Mouse (Mus musculus) fibroblast of lung, adult 2 months (primary cell): ENCODE results near the gene Ccdc58.
"Not testable (repeated sequence)": the region's sequence is repeated elsewhere in the genome, so short reads cannot be mapped to it uniquely, and the experiment has no call there.

Source experiments
- DNase-seq: peaks from one replicate; pipeline ENCODE4 v3.0.0-alpha.2; 2011; ENCODE audit warnings: low read depth

The Ccdc58 gene

DNA sequence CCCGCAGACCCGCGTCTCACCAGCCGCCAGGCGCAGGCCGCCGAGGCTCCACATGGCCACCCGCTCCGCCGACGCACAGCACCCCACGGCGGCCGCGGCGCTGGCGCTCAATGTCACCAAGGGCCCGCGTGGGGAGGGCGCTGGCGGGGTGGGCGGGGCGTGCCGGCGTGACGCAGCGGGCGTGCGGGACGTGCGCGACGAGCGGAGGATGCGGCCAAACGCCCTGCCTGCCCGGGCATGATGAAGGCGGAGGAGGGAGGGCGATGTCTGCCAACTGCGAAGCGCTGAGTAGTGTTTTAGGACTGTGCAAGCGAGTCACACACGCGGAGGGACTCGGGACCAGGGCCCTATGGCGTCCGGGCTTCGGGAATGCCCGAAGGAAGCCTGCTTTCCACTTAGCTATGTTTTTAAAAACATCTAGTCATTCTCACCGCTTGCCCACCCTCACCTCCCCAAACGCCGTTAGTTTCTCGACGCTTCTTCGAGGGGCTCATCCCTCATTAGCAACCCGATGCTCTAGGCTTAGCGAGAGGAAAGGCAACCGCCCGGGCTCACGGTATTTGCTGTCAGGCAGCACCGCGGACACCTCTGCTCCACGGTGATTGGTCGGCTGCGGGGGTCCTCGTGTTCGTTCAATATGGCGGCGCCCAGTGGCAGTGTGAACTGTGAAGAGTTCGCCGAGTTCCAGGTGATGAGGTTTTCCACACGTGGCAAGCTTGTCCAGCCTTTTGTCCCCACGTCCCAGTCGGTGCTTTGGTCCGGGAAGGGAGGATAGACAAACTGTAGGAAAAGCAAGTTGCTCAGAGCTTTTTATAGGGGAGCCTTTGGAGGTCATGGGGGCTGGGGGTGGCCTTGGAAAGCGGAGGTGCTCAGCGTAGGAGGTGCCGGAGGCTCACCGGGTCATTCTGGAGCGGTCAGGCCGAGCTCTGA, at the start of gene Ccdc58, which contains the start of gene Fam162a:
Ccdc58 (plus strand) TSS at position 236 of the 930 bp plus-strand sequence.
Fam162a (minus strand) TSS at position 145 of the 930 bp plus-strand sequence.
- DNase-seq, result peak; percentile 61

DNA sequence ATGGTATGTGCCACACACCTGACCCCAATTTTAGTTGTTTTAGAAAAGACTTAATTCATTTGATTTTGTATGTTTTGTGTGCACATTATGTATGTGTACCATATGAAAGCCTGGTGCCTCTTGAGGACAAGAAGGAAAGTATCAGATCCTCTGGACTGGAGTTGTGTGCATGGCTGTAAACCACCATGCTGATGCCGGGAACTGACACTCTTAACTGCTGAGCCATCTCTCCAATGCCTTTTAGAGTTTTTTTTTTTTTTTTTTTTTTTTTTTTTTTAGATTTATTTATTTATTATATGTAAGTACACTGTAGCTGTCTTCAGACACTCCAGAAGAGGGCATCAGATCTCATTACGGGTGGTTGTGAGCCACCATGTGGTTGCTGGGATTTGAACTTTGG, 43.4 kb upstream of the Ccdc58 start:
- DNase-seq, result not testable (repeated sequence)

GRCm38 (mm10) chr16:36040640-36041624, 30.6 kb upstream of the Ccdc58 start, which contains the start of gene Wdr5b:
Wdr5b (plus strand) TSS chr16:36041190.
- peak; percentile 94 for DNase-seq

DNA sequence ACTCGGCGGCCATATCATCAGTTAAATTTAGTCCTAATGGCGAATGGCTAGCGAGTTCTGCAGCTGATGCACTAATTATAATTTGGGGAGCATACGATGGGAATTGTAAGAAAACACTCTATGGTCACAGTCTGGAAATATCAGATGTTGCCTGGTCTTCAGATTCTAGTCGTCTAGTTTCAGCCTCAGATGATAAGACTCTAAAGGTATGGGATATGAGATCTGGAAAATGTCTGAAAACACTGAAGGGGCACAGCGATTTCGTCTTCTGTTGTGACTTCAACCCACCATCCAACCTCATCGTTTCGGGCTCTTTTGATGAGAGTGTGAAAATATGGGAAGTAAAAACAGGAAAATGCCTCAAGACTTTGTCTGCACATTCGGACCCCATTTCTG, 29.9 kb upstream of the Ccdc58 start:
- no peak for DNase-seq

GRCm38 (mm10) chr16:36043073-36043472, 28.4 kb upstream of the Ccdc58 start:
- no peak for DNase-seq

GRCm38 (mm10) chr16:36043964-36044363, 27.5 kb upstream of the Ccdc58 start:
- DNase-seq, result no peak

DNA sequence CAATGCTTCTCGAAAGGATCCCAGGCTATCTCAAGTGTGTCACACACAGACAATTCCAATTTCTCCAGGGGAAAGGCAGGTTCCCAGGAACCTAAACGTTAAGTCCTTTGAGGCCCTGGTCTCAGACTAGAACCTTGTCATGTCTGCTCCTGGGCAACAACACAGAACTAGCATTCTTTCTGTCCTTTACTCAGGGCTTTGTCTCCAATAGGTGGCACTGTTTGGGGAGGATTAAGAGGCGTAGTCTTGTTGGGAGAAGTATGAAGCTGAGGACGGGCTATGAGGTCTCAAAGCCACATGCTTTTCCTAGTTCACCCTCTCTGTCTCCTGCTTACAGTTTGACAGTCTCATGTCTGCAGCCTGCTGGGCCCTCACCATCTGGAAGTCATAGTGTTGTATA, 23.9 kb upstream of the Ccdc58 start:
- no peak for DNase-seq

DNA sequence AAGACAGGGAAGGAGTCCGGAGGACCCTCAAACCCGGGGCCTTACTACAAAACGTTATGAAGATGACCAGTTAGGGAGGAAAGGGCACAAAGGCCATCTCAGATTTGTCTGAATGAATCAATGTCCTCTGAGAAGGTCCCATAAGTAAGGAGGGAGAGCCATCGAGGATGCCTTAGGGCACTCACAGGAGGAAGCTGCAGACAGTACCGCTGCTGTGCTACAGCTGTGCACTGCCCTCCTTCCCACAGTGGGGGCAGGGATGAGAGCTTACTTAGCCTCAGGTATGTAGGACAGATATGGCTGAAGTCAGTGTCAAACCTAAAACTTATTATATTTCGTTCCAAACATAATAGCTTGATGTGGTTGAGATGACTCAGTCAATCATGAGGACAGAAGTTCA, 20.0 kb upstream of the Ccdc58 start:
- DNase-seq, result no peak

DNA sequence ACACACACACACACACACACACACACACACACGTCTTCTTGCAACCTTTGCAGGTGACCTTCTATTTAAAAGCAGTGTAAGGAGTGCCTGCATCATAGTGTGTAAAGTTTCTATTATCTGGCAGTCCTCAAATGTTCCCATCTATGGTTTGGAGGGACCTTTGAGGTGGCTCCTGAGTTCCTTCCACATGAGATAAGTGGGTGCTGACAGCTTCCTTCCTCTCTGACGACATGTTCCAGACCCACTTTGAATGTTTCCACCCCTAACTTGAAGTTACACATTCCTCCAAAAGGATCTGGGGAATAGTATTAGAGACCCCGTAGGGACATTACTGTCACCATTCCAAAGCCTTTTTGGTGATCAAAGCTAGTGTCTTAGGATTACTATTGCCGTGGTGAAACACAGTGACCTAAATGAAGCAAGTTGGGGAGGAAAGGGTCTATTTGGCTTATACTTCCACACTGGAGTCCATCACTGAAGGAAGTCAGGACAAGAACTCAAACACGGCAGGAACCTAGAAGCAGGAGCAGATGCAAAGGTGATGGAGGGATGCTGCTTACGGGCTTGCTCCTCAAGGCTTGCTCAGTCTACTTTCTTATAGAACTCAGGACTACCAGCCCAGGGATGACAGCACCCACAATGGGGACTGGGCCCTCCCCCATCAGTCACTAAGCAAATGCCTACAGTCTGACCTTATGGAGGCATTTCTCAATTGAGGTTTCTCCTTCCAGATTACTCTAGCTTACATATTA, 17.8 kb upstream of the Ccdc58 start:
- no peak for DNase-seq

DNA sequence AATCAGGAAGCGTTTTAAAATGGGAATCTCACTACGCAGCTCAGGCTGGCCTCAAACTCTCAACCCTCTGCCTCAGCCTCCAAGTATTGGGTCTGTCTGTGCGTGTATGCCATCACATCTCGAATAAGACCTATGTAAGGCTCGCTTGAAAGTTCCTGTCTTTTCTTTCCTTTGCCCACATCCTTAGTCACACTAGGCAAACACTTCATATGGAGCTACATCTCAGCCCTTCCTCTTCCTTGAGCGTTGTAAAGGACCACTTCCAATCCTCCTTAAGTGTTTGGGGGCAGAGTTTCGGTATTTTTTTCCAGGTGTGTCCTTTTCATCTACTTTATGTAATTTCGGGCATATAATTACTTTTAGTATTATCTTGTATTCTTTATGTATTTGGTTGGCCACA, 16.6 kb upstream of the Ccdc58 start:
- no peak for DNase-seq

DNA sequence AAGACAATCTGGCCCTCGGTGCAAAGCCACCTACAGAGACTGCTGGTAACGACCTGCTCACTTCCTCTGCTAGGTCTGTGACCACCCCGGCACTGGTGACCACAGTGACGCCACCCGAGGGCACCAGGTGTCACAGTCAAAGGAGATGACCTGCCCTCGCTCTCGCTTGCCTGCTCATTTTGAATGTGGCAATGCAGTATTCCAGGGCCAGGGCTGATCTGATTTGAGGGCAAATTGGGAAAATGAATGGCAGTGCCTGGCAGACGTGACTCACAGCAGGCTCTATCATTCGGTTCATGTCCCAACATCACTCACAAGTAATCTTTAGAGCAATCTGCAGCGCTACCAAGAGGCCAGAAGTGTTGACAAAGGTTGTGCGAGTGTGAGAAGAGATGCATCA, 15.1 kb upstream of the Ccdc58 start:
- DNase-seq, result no peak

- DNase-seq, result no peak
Observed at GRCm38 (mm10) chr16:36057933-36058475, 13.5 kb upstream of the Ccdc58 start.

GRCm38 (mm10) chr16:36062534-36062933, 9.0 kb upstream of the Ccdc58 start:
- DNase-seq, result not testable (repeated sequence)

- no peak for DNase-seq
Observed at GRCm38 (mm10) chr16:36063315-36063714, 8.2 kb upstream of the Ccdc58 start.

DNA sequence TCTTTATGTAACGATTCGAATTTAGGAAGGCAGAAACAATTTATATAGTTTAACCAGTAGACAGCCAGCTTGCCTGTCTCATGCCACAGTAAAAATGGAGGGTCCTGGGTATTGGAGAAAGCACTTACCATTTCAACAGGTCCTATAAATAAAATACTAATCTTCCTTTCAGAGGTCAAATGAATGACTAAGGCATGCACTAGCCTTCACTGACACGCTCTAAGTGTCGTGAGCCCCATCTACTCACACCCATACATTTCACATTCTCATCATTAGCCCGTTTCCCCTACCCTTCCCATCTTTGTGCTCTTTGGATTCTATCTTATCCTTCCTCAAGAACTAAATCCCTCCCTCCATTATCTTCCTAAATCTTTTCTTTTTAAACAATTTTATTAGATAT, 6.6 kb upstream of the Ccdc58 start:
- DNase-seq, result no peak

DNA sequence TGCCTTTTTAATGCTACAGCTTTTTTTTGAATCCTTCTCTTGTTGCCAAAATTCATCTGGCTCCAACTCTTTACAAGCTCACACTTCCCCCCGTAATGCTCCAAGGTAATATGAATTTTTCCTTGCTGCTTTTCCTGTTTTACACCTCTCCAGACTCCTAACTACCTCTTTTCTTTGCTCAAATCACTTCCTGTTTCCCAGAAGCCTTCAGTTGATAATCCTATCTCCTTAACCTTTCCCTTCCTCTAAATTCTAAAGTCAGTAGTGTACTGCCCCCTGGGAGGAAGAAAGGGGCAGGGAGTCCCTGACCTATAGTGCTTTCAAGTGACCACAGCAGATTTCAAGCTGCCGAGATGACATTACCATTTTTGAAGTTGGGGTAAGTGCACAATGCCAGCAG, 3.8 kb upstream of the Ccdc58 start:
- DNase-seq, result no peak

- DNase-seq, result no peak
Observed at GRCm38 (mm10) chr16:36068356-36068755, 3.1 kb upstream of the Ccdc58 start.

DNA sequence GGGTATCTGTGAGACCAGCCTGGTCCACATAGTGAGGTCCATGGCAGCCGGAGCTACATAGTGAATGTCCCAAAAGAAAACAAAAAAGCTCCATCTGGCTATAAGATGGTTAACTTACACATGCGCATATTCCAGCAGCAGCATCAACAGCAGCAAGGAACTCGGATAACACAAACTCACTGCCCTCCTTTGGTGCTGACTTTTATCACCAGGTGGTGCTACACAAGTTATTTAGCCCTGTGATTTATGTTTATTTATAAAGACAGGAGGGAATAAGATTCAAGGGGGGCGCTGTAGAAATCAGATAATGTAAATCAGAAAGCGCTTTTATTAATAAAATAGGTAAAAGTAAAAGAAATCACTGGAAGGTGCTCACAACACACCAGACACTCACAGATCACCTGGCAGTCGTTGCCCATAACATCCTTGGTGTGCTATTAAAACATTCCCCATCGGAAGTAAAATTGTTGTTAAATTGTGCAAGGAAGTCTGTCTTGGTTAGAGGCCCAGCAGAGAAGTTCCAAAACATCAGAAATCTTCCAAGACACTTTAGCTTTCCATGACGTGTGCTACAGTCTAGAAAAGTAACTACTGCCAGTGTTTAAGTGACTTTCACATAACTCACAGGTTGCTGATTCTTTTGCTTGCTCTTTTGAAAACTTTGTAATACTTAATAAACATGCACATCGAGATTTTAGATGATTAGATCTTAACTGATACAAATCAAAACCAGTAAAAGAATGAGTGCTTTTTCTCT, 1.5 kb upstream of the Ccdc58 start:
- no peak for DNase-seq

DNA sequence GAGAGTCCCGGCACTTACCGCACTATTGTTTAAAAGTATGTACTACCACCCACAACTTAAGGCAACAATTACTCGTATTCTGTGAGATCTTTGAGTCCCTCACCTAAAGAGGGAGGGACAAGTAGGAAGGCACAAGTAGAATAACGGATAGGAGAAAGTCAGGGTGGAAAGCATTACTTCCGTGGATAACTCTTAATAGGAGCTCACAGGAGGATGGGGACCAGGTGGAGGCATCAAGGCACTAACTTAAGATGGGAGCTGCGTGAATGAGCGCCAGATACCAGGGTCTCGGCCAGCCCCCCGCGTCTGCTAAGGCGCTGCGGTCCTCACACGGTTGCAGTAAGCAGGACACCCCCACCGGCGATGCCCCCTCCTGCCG, 425 bp upstream of the Ccdc58 start:
- DNase-seq, result no peak

DNA sequence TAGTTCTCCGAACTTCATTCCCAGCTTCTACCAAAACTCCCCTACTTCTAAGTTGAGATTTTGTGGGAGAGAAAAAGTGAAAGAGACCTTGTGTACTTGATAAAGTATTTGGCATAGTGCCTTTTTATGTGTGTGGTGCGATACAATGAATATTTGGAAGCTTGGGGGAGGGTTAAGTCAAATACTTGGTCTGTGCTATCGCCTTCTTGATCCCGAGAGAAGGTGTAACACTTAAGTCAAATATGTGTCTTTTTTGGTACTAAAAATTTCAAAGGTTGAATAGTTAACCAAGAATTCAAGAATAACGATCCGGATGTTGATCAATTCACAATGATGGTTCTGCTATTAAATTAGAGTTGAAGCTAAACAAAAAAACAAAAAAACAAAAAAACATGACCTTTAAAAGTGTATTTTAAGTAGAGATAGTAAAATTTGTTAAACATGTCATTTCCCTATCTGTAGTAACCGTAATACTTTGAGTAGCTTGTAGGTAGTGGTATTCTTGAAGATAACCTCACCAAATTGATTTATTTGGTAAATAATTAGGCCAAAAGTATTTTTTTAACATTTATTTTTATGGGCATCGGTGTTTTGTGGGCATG, 1.0 kb downstream of the Ccdc58 start:
- no peak for DNase-seq
